Mouse (Mus musculus): ENCODE results near the gene Hykk. TPM values are rescaled to one million over a fixed set of nuclear protein-coding genes. Genes with fewer than 3 reads are reported as not detected.
A peak's percentile ranks its signal among the peaks of the same experiment; 100 is the strongest.
"Not testable (repeated sequence)": the region's sequence is repeated elsewhere in the genome, so short reads cannot be mapped to it uniquely, and the experiment has no call there.

Gene Hykk
- total RNA-seq (2022), result 1 to 10 TPM; 2.3 to 4.5 (median 3.0) TPM

DNA sequence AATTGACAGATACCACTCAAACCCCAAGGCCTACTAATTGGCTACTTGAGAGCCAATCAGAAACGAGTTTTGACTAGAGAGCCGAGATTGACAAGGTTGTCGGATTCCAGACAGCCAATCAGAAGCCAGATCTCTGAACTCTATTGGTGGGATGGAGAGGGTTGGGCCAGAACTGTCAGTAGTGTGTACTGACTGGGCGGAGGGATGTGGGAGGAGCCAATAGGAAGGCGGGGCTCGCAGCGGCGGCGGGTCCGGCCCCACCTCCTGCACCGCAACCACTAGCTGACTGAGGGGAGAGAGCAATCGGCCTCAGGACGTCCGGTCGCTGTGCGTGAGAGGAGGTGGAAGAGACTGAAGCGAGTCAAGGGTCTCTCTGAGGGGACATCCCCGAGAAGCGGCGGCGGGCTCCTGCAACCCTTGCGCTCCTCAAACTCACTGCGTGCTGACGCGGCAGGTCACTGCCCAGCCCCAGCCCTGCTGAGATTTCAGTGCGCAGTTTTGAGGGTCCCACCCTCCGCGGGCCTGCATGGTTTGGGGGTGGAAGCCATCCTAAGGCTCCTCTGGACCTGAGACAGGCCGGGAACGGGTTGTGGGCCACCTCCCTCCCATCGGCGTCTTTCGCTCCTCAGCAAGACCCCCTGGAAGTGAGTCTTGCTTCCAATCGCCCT, at the start of gene Hykk:
Gene Hykk, plus strand, starts transcription at position 274 of the 668 bp plus-strand sequence.
- peak; percentile 84 for DNase-seq

DNA sequence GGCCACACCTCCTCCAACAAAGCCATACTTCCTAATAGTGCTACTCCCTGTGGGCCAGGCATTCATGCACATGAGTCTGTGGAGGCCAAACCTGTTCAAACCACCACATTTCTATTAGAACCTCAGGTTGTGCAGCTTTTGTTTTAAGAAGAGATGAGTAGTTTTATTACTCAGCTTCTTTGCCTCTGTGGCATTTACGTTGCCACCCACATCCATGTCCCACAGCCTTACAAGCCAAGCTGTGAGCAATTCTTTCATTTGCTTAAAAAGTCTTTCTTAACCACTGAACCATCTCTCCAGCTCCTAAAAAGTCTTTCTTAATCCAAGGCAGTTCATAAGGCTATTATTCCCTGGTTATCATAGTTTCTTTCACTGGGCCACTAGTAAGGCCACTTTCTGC, 38.3 kb upstream of the Hykk start:
- DNase-seq, result no peak

DNA sequence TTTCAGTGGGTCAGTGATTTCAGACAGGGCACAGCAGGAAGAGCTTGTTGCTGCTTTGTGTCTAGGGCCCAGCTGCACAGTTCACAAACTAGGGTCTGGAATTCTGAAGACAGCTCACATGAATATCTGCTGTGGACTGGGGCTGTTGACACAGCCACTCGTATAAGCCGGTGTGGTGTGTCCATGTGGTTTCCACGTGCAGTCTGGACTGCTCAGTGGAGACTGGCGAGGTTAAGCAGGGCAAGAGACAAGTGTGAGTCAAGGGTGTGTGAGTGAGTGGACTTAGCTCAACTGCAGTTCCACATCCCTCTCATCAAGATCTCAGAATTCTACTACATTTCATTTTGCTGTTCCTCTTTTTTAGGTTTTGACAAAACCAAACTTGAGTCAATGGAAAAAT, 25.0 kb upstream of the Hykk start:
- no peak for DNase-seq

DNA sequence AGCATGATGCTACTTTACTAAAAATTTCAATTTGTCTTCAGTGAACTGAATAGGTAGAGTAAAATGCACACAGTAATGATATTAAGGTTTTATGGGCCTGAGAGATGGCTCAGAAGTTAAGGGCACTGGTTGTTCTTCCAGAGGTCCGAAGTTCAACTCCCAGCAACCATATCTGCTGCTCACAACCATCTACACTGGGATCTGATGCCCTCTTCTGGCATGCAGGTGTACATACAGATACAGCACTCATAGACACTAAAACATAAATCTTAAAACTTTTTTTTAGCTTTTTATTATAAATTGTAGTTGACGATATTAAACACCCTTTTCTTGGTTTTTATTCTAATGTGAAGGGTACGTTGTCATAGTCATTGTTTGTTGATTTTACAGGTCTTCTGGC, 20.0 kb upstream of the Hykk start:
- DNase-seq, result no peak

DNA sequence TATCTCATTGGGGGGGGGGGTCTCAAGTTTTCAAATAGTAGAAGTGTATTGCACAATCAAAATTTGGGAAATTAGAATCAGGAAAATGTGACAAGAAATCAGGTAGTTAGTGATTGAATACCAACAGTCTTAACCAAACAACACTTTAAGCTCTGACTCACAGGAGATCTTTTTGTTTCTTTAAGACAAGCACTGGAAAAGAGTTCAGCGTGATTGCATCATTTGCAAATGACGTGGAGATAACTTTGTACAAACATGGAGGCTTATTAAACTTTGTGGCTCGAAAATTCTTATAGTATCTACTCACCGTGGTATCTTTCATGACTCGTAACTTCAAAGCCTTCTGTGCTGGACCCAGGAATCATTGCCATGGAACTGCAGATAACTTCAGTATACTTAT, 7.6 kb upstream of the Hykk start:
- no peak for DNase-seq

DNA sequence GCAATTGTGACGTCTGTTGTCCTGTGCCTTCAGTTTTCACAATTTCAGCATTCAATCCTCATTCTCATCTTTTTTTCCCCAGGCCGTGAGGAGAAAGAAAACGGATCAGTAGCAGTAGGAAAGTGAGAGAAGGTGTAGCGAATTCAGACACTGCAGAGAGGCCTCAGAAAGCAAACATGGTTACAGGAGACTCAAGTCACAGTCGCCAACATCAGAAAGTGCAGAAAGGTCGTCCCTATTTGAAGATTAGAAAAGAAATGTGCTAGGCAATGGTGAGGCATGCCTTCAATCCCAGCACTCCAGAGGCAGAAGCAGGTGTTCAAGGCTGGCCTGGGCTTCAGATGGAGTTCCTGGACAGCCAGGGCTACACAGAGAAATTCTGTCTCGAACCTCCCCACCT, 1.5 kb upstream of the Hykk start:
- DNase-seq, result no peak

DNA sequence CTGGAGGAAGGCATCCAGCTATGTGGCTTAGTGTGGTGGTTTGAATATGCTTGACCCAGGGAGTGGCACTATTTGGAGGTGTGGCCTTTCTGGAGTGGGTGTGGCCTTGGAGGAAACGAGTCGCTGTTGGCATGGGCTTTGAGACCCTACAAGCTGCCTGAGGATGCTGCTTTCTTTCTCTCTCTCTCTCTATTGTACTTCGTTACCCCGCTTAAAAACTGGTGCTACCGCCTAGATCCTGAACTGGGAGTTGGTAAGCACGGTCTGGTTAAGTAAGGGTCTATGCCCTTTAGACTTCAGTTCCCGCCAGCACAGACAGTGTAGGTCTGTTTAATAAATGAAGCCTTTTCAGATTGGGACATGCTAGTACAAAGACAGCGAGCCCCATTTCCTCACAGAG, 682 bp upstream of the Hykk start:
- no peak for DNase-seq

DNA sequence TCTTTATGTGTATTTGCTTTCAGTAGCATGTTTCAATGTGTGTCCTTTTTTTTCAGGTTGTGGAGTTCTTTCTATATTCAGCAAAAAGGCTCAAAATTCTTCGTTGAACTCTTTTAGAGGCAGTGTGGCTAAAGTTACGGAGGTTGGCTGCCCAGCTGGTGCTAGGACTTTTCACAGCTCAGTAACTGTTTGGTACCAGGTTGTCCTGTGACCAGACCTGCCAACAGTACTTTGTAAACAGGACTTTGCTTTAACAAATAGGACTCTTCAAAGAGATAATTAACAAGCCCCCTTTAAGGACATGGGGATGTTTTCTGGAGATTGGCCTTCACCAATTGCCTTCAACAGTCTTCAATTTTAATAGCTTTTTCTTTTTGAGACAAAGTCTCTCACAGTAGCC, 1.1 kb downstream of the Hykk start:
- no peak for DNase-seq

DNA sequence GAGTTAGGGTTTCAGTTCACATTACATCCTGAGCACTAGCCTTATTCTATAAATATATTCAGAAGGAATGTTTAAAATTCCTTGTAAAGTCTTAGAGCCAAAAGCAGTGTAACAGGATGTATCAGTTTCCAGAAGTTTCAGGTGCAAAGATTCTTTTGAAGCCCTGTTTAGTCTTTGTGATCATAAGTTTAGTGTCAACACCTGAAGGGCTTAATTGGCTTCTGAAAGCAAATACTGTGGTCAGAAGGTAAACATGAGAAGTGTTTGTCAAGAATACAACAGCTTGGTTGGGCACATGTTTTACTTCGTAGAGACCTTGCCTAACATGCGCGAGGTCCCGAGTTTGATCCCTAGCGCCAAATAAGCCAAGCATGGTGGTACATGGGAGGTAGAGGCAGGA, 1.7 kb downstream of the Hykk start:
- DNase-seq, result no peak

DNA sequence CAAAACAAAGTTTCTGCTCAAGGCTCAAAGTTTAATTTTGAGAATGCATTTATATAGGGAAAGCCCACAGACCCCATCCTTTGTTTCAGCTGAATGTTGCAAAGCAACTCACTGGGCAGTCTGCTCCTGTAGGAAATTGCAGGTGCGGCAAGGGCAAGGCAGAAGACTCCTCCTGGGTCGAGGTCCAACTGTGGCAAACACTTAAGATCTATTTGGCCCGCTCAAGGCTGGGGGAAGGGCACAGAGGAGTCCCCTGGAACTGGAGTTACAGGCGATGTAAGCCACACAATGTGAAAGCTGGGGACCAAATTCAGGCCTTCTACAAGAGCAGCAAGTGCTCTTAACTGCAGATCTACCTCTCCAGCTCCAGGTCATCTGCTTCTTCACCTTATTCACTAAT, 2.9 kb downstream of the Hykk start:
- DNase-seq, result no peak

DNA sequence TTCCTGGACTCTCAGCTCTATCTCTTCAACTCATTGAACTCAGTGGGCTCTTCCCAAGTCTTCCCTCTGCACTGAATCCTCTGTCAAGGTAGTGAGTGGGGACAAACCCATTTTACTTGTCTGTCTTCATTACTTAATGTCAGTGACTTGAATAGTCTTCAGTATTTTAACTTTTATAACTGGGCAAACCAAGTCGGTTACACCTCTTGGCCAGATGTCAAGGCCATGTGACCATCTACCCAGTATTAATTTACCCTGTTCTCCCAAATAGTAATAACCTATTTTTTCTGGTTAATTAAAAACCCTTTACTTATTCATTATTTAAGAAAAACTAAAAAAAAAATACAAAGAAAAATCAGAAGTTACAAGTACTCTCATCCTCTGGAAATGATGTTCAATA, 13.7 kb downstream of the Hykk start:
- DNase-seq, result no peak

DNA sequence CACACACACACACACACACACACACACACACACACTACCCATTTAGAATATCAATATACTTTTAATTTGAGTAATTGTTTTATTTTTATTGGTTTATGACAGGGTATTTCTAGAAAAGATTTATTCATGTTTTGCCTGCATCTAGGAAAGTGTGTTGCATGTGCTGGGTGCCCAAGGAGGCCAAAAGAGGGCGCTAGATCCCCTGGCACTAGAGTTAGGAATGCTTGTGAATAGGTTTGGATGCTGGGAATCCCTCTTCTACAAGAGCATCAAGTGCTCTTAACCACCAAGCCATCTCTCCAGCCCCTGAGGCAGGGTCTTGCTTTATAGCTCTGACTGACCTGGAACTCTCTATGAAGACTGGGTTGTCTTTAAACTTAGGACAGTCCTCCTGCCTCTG, 14.7 kb downstream of the Hykk start:
- DNase-seq, result no peak

DNA sequence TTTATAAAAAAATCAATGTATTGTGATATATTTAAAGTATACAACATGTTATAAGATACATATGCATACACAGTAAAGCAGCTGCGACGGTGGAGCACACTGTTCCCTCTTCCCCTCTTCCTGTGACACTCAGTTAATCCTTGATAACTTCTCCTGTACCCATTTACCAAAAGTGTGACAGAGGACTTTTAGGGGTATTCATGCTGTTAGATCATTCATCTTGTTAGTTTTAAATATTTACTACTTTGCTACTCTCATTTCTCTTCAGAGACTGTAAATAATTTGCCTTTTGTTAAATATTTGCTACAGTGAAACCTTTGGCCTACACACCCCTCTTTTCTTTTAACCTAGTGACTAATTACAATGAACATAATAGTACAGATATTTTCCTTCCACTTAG, 15.3 kb downstream of the Hykk start:
- no peak for DNase-seq

DNA sequence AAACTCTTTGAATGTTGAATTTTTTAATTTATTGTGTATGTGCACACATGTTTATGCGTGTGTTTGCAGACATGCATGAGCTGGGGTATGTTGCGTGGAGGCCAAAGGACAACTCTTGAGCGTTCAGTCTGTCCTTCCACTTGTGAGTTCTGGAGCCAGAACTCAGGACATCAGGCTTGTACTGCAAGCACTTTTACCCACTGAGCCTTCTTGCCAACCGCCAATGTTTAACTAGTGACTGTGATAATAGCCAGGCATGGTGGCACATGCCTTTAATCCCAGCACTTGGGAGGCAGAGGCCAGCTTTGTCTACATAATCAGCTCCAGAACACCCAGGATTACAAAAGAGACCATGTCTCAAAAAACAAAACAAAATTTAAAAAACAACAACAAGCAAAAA, 25.0 kb downstream of the Hykk start:
- no peak for DNase-seq

DNA sequence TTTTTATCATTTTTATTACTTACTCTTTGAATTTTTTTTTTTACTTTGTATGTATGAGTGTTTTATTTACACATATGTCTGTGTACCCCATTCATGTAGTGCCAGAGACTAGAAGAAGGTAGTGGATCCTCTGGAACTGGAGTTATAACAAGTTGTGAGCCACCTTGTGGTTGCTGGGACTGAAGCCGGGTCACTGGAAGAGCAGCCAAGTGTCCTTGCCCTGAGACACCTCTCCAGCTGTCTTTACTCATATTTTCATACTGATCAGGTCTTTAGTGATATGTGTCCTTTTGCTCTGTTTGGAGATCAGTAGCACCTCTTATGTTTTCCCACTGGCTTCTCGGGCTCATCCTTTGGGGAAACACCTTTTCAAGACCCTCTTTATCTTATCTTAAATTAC, 27.4 kb downstream of the Hykk start:
- DNase-seq, result no peak

DNA sequence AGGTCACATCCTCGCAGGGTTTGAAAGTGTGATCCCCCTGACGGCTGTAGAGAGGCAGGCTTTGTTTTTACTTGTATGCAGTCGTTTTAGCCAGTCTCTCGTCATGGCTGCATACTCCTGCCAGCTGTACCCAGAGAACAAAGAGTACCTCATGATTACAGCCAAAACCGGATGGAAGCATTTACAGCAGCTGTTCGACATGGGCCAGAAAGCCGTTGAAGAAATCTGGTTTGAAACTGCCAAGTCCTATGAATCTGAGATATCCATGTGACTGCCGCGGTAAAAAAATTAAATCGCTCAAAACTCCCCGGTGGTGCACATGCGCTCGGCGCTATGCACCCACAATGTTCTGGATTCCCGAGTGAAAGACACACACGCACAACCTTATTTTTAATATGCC, 29.2 kb downstream of the Hykk start:
- no peak for DNase-seq

DNA sequence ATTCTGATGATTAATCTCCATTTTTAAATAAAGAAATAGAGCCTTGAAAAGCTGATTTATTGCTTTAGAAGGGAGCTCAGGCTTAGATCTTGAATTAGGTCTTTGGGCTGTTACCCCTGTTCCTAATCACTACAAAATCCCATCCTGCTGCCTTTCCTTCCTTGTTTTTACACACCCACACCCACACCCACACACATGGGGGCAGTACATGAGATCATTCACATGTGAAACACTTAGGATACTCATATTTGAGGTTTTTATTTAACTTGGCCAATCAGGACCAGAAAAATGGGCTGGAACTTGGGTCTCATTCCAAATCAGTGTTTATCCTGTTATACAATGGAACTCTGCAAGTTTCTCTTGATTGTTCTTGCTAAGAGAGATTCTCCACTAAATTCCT, 32.4 kb downstream of the Hykk start:
- DNase-seq, result no peak

DNA sequence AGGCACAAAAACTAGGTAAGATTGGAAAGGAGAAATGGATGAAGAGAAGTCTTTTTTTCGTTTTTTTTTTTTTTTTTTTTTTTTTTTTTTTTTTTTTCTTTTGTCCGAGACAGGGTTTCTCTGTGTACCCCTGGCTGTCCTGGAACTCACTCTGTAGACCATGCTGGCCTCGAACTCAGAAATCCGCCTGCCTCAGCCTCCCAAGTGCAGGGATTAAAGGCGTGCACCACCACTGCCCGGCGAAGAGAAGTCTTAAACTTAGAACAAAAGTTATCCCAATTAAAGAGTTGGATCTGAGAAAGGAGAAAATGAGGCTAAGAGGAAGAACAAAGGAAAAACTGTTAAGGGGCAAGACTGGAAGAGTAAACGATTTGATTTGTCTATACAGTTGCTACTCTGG, 33.1 kb downstream of the Hykk start:
- DNase-seq, result not testable (repeated sequence)

DNA sequence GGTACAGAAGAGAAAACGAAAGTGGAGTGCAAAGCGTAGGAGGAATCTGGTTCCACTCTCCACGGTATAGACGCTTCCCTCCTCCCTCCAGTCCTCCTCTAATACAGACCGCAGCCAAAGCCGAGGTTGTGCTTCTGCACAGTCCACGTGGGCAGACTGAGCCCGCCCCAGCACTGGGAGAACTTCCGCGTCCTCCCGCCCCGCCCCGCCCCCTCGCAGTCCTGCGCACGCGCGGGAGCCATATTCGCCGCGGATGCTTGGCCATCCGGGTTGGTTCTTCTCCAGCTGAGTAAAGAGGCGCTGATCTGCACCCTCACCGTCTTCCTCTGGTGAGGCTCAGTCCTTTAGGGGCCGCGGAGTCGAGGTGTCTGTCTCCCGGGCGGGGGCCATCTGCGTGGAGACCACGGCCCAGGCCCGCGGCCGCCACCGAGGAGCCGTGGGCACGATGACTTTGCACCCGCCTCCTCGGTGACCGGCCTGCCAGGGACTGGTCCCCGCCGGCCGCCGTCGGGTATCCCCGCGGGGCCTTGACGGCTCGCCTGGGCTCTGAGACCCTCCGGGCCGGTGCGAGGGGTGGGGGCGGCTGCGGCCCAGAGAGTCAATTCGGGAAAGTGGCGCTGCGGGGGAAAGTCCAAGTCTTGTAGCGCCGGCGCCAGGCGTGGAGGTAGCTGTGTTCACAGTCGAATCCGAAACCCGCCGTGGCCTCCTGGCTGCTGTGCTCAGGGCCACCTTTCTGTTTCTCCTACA, 33.7 kb downstream of the Hykk start, which contains the start of the genes Psma4 and AY074887:
Gene Psma4, plus strand, starts transcription at position 216 of the 747 bp plus-strand sequence.
Gene AY074887, minus strand, starts transcription at position 424 of the 747 bp plus-strand sequence.
- DNase-seq, result peak; percentile 83

DNA sequence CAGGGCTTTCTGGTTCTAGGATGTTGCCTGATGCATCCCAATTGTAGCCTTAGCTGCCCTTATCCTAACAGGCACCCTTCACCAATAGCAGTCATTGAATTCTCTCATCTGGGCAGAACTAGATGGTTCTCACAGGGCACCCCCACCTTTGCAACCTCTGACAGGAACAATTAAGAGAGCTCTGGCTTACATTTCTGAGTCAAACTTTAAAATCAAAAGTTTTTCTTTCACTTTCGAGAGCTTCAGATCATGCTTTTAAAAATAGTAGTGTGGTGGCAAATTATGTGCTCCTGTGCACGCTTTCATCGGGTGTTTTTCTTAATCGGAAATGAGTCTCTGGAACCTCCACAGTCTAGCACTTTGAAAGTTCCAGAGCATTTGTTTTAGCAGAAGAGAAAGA, 44.0 kb downstream of the Hykk start:
- DNase-seq, result no peak

DNA sequence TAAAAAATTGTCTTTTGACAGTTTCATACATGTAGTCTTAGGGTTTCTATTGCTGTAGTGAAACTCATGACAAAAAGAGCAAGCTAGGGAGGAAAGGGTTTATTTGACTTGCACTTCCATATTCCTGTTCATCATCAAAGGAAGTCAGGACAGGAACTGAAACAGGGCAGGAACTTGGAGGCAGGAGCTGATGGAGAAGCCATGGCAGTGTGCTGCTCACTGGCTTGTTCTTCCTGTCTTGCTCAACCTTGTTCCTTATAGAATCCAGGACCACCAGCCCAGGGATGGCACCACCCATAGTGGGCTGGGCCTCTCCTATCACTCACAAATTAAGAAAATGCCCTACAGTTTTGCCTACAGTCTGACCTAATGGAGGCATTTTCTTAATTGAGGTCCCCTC, 46.6 kb downstream of the Hykk start:
- DNase-seq, result no peak

DNA sequence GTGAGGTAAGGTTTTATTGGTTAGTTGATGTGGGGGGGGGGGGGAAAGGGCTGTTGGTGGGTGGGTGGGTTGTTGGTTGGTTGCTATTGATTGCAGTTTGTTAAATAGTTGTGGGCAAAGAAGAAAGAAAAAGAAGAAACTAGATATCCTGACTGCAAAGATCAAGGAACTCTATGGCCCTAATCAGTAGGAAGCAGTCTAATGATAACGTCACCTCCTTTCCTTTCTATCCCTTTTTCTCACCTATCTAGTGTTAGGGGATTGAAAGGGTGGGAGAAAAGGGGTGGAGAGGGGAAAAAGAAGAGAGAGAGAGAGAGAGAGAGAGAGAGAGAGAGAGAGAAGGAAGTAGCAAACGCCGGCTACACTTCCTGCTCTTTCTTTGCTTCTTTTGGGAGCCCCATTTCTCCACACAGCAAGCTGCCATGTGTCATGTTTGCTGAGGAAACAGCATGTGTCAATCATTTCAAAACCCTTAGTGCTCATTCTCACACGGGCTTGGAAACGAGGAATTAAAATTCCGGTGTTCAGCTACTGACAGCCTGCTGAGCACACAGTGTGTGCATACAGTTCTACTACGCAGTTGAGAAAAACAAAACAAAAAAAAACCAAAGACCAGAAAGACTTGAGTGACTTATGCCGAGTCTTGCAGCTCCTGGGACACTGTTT, 53.0 kb downstream of the Hykk start:
- DNase-seq, result no peak

DNA sequence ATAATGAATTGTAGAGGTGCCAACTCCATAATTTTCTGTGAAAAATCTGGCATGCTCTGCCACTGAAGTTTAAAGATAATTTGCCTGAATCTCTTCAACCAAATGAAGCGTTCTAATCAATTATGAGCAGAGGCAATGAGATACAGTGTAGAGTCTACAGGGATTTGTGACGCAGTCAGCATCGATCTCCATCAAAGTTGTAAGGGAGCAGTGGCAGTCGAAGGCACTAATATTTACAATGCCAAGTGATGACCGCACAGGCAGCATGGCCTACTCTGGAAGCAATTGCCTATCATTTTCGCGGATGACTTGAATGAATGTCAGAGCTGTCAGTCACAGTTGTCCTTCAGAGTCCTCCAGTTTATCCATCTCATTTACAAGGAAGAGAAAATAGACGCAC, 63.6 kb downstream of the Hykk start, which contains the start of gene Chrna5:
Gene Chrna5, plus strand, starts transcription at position 207 of the 400 bp plus-strand sequence.
- no peak for DNase-seq
